Mouse (Mus musculus) CH12.LX (cell line): ENCODE measurements around the gene Fndc5.

Experiments
- BHLHE40 ChIP-seq: IDR thresholded peaks from 2 replicates; pipeline ENCODE4 v1.6.1; 2011; ENCODE audit warnings: mild to moderate bottlenecking, low read depth, low read length, improper control_type of control experiment
- JUND ChIP-seq: conservative IDR thresholded peaks from 2 replicates; pipeline ENCODE4 v1.6.1; 2011; ENCODE audit warnings: low read depth, low read length, improper control_type of control experiment
- MEF2A ChIP-seq: IDR thresholded peaks from 2 replicates; pipeline ENCODE4 v1.6.1; 2014; ENCODE audit warnings: low read depth, mild to moderate bottlenecking, inconsistent platforms, low read length, improper control_type of control experiment, borderline replicate concordance
- NRF1 ChIP-seq: IDR thresholded peaks from 2 replicates; pipeline ENCODE4 v1.6.1; 2014; ENCODE audit warnings: low read depth, mild to moderate bottlenecking, inconsistent platforms, low read length, improper control_type of control experiment, moderate library complexity
- POLR2A ChIP-seq: IDR thresholded peaks from 2 replicates; pipeline ENCODE4 v1.6.1; 2011; ENCODE audit warnings: low read depth, mild to moderate bottlenecking, improper control_type of control experiment, low read length
- TCF12 ChIP-seq: IDR thresholded peaks from 2 replicates; pipeline ENCODE4 v1.6.1; 2014; ENCODE audit warnings: low read depth, mild to moderate bottlenecking, inconsistent platforms, low read length, improper control_type of control experiment

DNA sequence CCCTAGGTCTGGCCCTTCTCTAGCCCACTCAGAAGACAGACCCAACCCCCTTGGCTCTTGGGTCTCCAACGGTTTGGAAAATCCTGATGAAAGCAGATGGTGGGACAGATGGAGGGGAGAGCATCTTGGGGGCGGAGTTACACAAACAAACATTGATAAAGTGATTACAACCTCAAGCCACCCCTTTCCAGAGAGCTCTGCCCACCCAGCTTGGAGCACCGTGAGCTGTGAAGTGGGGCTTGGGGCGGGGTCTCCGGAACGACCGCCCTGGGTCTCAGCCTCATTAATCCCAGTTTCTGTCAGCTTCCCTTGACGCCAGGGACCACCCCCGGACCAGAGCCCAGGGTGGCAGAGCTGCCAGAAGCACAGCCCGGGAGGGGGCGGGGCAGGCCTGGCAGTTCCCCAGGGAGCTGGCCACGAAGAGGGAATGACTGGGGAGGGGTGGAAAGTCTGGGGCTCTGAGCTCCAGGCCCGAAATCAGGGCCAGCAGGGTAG is 12.1 kb upstream of the Fndc5 start:
- no peak for TF ChIP-seq BHLHE40
- no peak for TF ChIP-seq TCF12
- no peak for TF ChIP-seq JUND
- no peak for TF ChIP-seq POLR2A
- no peak for TF ChIP-seq NRF1
- no peak for TF ChIP-seq MEF2A
